In genomic region chr11:113507716-113508480, GRCm38 (mm10) we compare ENCODE assay signal across 10 mouse cellular contexts.
DNase-seq lines count a peak whose midpoint lies in the region; ATAC-seq and TF ChIP-seq lines count a peak whose summit lies in the region.
"Had no signal": no experiment of that assay in that cellular context is flagged by ENCODE, and none has a peak within 500 bp of the region (broad histone marks: within the 10 kb centered on the region; RNA-seq: fewer than 3 reads in every experiment).

No protein-coding gene starts in this region.

- no peak for TF ChIP-seq CTCF in layer of hippocampus, adult 2 months (conservative IDR thresholded peaks at IDR 0.05)

- no peak overlapping the region for H3K4me3 ChIP-seq in hindbrain, embryonic 10.5 days
- no peak overlapping the region for H3K4me3 ChIP-seq in hindbrain, embryonic 12.5 days
- no peak overlapping the region for H3K4me3 ChIP-seq in forebrain, embryonic 15.5 days
- H3K4me3 ChIP-seq in layer of hippocampus, adult 2 months: no peak overlapping the region

- DNase-seq in hindbrain, embryonic 10.5 days (ENCODE audit: low spot score): no peak
- DNase-seq in A20 (ENCODE audit: low read depth, low spot score): peak; percentile 17
- DNase-seq in lung, postnatal 25 days (ENCODE audit: low spot score): peak; percentile 27
- no peak for DNase-seq in kidney, postnatal 4 days
- DNase-seq in layer of hippocampus, adult 2 months (ENCODE audit: low spot score in 2 of 2): no peak
- no peak for DNase-seq in heart, postnatal 10 days
- DNase-seq: kidney, adult 11 months; liver, postnatal 0 days had no signal

- H3K4me1 ChIP-seq in hindbrain, embryonic 10.5 days (replicated peaks): peaks cover 17% of the 10 kb centered on the region
- peaks cover 17% of the 10 kb centered on the region for H3K4me1 ChIP-seq in hindbrain, embryonic 12.5 days
- peaks cover 22% of the 10 kb centered on the region for H3K4me1 ChIP-seq in forebrain, embryonic 15.5 days

- 87% methylated on average over 11 of the region's 11 CpGs for WGBS in hindbrain, embryonic 10.5 days
- WGBS in hindbrain, embryonic 12.5 days: 65% methylated on average over 11 of the region's 11 CpGs
- 15% methylated on average over 11 of the region's 11 CpGs for WGBS in forebrain, embryonic 15.5 days

- intact Hi-C loops in heart, postnatal 10 days (cut with DNase I): no loop called here

- no peak overlapping the region for H3K4me2 ChIP-seq in hindbrain, embryonic 12.5 days (replicated peaks)
- no peak overlapping the region for H3K4me2 ChIP-seq in forebrain, embryonic 15.5 days (replicated peaks)

- 0 out of 2 replicates have a peak overlapping the region, but pooled peaks have one; percentile 35 for H3K27ac ChIP-seq in hindbrain, embryonic 10.5 days
- H3K27ac ChIP-seq in hindbrain, embryonic 12.5 days: no peak overlapping the region
- peak overlapping the region; percentile 55 for H3K27ac ChIP-seq in forebrain, embryonic 15.5 days (replicated peaks)
- no peak overlapping the region for H3K27ac ChIP-seq in layer of hippocampus, adult 2 months

- H3K27me3 ChIP-seq in hindbrain, embryonic 10.5 days (ENCODE audit: insufficient read depth, poor library complexity, severe bottlenecking): no peaks in the 10 kb centered on the region
- no peaks in the 10 kb centered on the region for H3K27me3 ChIP-seq in hindbrain, embryonic 12.5 days
- H3K27me3 ChIP-seq in forebrain, embryonic 15.5 days: no peaks in the 10 kb centered on the region

- no peak for ATAC-seq in hindbrain, embryonic 12.5 days (ENCODE audit: low FRiP score)
- peak; percentile 68 for ATAC-seq in forebrain, embryonic 15.5 days (replicated peaks)
- ATAC-seq: liver, postnatal 0 days had no signal

- no peak overlapping the region for H3K9ac ChIP-seq in hindbrain, embryonic 12.5 days
- H3K9ac ChIP-seq in forebrain, embryonic 15.5 days (replicated peaks): no peak overlapping the region
- H3K9ac ChIP-seq: liver, postnatal 0 days had no signal

- no peaks in the 10 kb centered on the region for H3K36me3 ChIP-seq in hindbrain, embryonic 10.5 days
- H3K36me3 ChIP-seq in hindbrain, embryonic 12.5 days: no peaks in the 10 kb centered on the region
- H3K36me3 ChIP-seq in forebrain, embryonic 15.5 days: no peaks in the 10 kb centered on the region

- H3K9me3 ChIP-seq in hindbrain, embryonic 10.5 days: no peaks in the 10 kb centered on the region
- no peaks in the 10 kb centered on the region for H3K9me3 ChIP-seq in hindbrain, embryonic 12.5 days (replicated peaks)
- no peaks in the 10 kb centered on the region for H3K9me3 ChIP-seq in forebrain, embryonic 15.5 days

Comparison
In these comparisons a context has a peak if more than half of its experiments do, and no peak if none do; other contexts are left out.
1. H3K27ac ChIP-seq: peak in hindbrain, embryonic 10.5 days (single experiment) and forebrain, embryonic 15.5 days (single experiment); none in hindbrain, embryonic 12.5 days (single experiment) and layer of hippocampus, adult 2 months (single experiment).
2. DNase-seq: peak in A20 (single experiment) and lung, postnatal 25 days (single experiment); none in hindbrain, embryonic 10.5 days (single experiment), kidney, postnatal 4 days (0 of 2), layer of hippocampus, adult 2 months (0 of 2) and heart, postnatal 10 days (0 of 2).